Mouse (Mus musculus): ENCODE measurements around the gene Dnajc13.

The Dnajc13 gene

GRCm38 (mm10) chr9:104254408-104255180 is 8.1 kb downstream of the Dnajc13 start:
- no peak for DNase-seq (ENCODE audit: low read depth, low spot score)

DNA sequence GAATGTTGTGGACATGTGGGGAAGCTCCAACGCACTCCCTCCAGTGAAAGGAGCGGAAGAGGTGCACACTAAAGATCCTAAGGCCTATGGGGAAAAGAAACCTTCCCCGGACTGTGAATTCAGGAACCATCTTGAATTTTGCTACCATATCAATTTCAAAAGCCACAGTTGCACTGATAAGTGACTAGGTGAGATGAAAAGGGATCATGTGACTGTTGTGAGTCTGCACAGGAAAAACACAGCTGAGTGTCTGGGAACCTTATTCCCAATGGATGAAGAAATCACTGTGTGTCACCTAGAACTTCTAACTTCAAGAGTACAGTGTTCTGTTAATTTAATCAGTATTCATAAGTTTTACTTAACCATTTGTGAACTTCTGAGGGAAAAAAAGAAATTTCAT is 10.1 kb downstream of the Dnajc13 start:
- no peak for DNase-seq (ENCODE audit: low read depth, low spot score)

- DNase-seq (ENCODE audit: low read depth, low spot score): no peak
These were observed 11.0 kb downstream of the Dnajc13 start for GRCm38 (mm10) chr9:104251687-104252086.

GRCm38 (mm10) chr9:104251111-104251510 is 11.6 kb downstream of the Dnajc13 start:
- DNase-seq (ENCODE audit: low read depth, low spot score): no peak

DNA sequence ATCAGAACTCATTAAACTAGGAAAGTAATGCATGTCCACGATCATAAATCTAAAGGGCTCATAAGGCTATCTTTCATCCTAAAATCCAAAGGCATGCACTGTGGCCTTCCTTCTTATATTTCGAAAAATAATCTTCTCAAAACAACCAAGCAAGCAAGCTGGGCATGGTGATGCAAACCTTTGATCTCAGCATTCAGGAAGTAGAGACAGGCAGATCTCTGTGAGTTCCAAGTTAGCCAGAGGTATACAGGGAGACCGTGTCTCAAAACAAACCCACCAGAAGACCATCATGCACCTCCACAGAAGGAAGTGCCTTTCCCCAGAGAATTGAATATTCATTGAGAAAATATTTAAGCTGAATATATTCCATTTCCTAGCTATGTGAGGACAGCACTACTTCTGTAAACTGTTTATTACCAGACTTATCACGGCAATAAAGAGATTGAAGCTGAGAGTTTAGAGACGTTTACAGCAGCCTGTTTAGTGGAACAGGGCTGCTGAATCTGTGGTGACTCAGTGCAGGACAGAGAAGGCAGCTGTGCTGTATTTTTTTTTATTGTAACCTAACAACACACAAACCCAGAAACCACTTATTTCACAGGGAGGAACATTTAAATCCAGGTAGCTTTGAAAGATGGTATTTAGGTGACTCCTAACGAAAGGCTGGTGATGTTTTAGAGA is 15.3 kb downstream of the Dnajc13 start:
- DNase-seq (ENCODE audit: low read depth, low spot score): no peak

DNA sequence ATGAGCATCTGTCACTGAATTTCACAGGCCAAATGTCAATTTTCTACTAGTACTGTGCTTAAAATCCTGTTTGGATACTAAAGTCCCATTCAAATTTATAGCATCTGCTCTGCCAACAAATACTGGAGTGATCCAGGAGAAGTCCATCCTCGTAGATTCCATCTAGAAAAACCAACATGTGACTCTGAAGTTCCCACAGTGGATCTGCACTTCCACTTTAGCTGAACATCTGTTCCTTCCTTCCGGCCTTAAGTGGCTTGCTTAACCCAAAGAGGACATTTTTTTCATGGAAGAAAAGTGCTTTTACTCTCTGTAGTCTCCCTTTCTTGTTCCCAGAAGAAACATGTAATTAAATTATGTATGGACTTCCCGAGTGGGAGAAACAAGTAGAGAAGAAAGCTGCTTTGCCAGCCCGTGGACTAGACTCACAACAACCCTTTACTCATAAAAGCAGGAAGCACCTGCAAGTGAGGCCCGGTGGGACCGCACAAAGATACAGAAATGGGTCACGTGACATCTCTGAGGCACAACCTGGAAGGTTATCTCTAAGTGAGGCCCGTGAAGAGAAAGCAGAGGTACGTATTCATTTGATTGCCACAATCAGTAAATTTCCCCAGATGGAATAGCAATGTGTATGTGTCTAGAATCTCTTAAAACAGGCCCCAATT is 18.8 kb downstream of the Dnajc13 start:
- peak; percentile 74 for DNase-seq (ENCODE audit: low read depth, low spot score)

- DNase-seq (ENCODE audit: low read depth, low spot score): no peak
These were observed 22.6 kb downstream of the Dnajc13 start for GRCm38 (mm10) chr9:104240146-104240545.

GRCm38 (mm10) chr9:104239076-104239475 is 23.7 kb downstream of the Dnajc13 start:
- no peak for DNase-seq (ENCODE audit: low read depth, low spot score)

- no peak for DNase-seq (ENCODE audit: low read depth, low spot score)
These were observed 26.3 kb downstream of the Dnajc13 start for GRCm38 (mm10) chr9:104236256-104236930.

- DNase-seq (ENCODE audit: low read depth, low spot score): no peak
These were observed 27.0 kb downstream of the Dnajc13 start for GRCm38 (mm10) chr9:104235751-104236150.

DNA sequence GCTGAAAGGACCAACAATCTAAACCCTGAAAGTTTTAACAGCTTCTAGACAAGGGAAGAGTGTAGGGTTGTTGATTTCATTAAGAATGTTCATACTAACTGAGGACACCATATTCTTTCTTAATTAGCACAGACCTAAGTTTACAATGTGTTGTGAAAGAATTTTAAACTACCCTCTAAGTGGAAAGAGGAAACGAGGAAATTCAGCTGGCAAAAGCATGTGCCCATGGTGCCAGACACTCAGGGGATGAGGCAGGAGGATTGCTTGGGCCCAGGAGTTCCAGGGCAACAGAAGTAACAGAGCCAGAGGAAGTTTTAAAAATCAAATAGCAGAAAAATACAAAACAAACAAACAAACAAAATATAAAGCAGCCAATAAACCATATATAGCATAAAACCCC is 28.9 kb downstream of the Dnajc13 start:
- no peak for DNase-seq (ENCODE audit: low read depth, low spot score)

DNA sequence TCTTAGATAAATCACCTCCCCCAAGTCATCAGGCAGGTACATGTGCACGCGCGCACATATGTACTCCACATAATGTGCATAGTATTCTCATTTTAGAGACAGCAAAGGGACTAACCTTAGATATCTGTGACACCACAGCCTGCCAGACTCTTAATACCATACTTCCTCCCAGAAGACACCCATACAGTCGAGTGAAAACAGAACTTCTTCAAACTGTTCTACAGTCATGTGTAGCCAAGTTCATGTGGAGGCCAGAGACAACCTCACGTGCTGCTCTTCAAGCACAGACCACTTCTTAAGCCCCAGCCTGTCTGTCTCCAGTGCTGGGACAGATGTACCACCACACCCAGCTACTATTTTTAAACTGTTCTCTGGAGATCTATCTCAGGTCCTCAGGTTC is 29.7 kb downstream of the Dnajc13 start:
- no peak for DNase-seq (ENCODE audit: low read depth, low spot score)

DNA sequence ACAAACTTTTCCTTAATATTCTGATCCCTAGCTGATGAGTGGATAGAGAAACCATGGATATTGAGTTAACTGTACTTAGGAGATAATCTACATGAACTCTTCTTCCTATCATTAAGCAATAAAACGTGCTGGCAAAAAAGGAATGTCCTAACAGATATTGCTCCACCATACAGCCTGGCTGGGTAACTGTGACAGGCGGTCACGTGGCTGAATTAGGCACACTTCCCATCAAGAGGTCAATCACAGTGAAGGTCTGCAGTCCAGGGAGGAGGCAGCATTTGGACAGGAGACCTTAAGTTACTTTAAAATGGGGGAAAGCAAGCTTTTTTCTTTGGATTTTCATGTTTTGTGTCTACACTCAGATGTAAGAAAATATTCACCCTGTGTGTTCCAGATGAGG is 30.7 kb downstream of the Dnajc13 start:
- DNase-seq (ENCODE audit: low read depth, low spot score): no peak

- DNase-seq (ENCODE audit: low read depth, low spot score): no peak
These were observed 51.3 kb downstream of the Dnajc13 start for GRCm38 (mm10) chr9:104211402-104211801.

DNA sequence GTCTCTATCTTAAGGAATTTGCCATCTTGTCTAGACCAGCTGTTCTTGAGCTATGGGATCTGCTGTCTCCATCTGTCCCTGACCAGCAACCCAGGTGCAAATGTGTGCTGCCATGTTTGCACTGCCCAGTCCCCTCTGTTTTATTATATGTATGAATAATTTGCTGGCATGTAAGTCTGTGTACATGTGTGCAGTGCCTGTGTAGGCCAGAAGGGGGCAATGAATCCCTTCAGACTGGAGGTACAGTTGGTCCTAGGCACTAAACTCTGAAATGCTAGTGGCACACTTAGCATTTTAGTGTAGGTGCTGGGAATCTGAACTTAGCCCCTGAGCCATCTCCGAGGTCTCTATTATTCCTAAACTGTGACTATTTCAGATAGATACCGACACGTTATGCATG is 58.9 kb downstream of the Dnajc13 start:
- DNase-seq (ENCODE audit: low read depth, low spot score): peak; percentile 66

- DNase-seq (ENCODE audit: low read depth, low spot score): no peak
These were observed 68.2 kb downstream of the Dnajc13 start for GRCm38 (mm10) chr9:104194528-104194927.

- DNase-seq (ENCODE audit: low read depth, low spot score): no peak
These were observed 68.8 kb downstream of the Dnajc13 start for GRCm38 (mm10) chr9:104193900-104194299.

GRCm38 (mm10) chr9:104193327-104193726 is 69.4 kb downstream of the Dnajc13 start:
- no peak for DNase-seq (ENCODE audit: low read depth, low spot score)

DNA sequence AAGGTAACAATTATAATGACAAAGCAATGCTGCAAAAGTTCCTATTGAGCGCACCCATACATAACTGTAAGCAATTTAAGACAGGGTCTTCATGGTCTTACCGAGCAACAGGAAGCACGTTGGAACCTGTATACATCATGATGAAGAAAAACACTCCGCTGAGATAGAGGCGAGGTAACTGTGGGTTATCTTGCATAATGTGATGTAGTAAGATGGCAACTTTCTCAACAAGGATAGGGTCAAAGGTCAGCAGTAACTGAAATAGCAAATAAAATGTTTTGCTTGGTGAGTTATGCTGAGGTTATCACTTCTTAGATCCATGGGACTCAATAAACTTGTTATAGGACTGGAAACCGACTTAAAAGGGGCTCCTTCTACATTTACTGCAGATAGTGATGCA is 70.2 kb downstream of the Dnajc13 start:
- no peak for DNase-seq (ENCODE audit: low read depth, low spot score)

- DNase-seq (ENCODE audit: low read depth, low spot score): no peak
These were observed 73.1 kb downstream of the Dnajc13 start for GRCm38 (mm10) chr9:104189657-104190056.

DNA sequence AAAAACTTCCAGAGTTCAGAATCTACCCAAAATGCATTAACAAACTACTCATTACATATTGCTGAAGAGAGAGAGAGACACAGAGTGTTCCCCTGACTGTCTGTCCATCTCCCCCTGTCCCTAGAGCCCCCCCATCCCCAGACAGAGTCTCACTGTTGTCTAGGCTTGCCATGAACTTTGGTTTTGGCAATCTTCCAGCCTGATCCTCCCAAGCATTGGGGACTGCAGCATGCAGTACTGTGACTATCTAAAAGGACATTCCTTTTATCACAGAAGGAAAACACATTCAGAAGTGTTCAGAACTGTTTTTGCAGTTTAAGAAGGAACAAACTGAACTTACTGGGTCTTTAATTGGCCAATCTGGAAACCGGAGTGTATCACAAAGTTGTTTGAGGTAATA is 74.0 kb downstream of the Dnajc13 start:
- DNase-seq (ENCODE audit: low read depth, low spot score): no peak

- no peak for DNase-seq (ENCODE audit: low read depth, low spot score)
These were observed 75.7 kb downstream of the Dnajc13 start for GRCm38 (mm10) chr9:104187028-104187427.
